Mouse (Mus musculus) lung, postnatal 0 days (tissue): ENCODE results near the gene Naxe.

Experiments used
- CTCF ChIP-seq: IDR thresholded peaks from 2 replicates; pipeline ENCODE4 v1.5.1; 2016; ENCODE audit warnings: antibody characterized with exemption, mild to moderate bottlenecking
- EP300 ChIP-seq: IDR thresholded peaks from 2 replicates; pipeline ENCODE4 v1.6.1; 2016; ENCODE audit warnings: antibody characterized with exemption, mild to moderate bottlenecking, control low read depth

GRCm38 (mm10) chr3:88071783-88072182, 13.5 kb upstream of the Naxe start:
- peak; percentile 97 for TF ChIP-seq CTCF
- no peak for TF ChIP-seq EP300
